Mouse (Mus musculus) liver, embryonic 13.5 days (tissue): ENCODE results near the gene Gm42906. TPM values are rescaled to one million over a fixed set of nuclear protein-coding genes. Genes with fewer than 3 reads are reported as not detected.

Experiments used
- ATAC-seq: fragments of 200-750 bp; cut with Nextera tagmentation; 2 replicates; pipeline ENCODE4 v1.8.0; 2017; ENCODE audit warnings: low read depth, mild to moderate bottlenecking, moderate number of reproducible peaks, moderate library complexity
- DNase-seq: peaks from one replicate; pipeline ENCODE4 v3.0.0; 2022
- H3K27ac ChIP-seq: fragments of 300-500 bp; sonication (generic); 2 replicates; pipeline ENCODE4 v1.5.1; 2015; ENCODE audit warnings: moderate library complexity, mild to moderate bottlenecking, inconsistent platforms
- H3K27me3 ChIP-seq: fragments of 300-500 bp; sonication (generic); 2 replicates; pipeline ENCODE4 v1.6.1; 2015; ENCODE audit warnings: mild to moderate bottlenecking, inconsistent platforms
- H3K36me3 ChIP-seq: fragments of 300-500 bp; sonication (generic); 2 replicates; pipeline ENCODE4 v1.6.1; 2015; ENCODE audit warnings: mild to moderate bottlenecking, inconsistent platforms
- H3K4me1 ChIP-seq: fragments of 300-500 bp; sonication (generic); replicated peaks from 2 replicates; pipeline ENCODE4 v1.6.1; 2015; ENCODE audit warnings: inconsistent platforms
- H3K4me2 ChIP-seq: fragments of 300-500 bp; sonication (generic); 2 replicates; pipeline ENCODE4 v1.6.1; 2015; ENCODE audit warnings: inconsistent platforms, mild to moderate bottlenecking, moderate library complexity
- H3K4me3 ChIP-seq: fragments of 300-500 bp; sonication (generic); replicated peaks from 2 replicates; pipeline ENCODE4 v1.5.1; 2015; ENCODE audit warnings: mild to moderate bottlenecking, inconsistent platforms
- H3K9ac ChIP-seq: fragments of 300-500 bp; sonication (generic); 2 replicates; pipeline ENCODE4 v1.6.1; 2015; ENCODE audit warnings: mild to moderate bottlenecking, inconsistent platforms
- H3K9me3 ChIP-seq: fragments of 300-500 bp; sonication (generic); replicated peaks from 2 replicates; pipeline ENCODE4 v1.6.1; 2016; ENCODE audit warnings: inconsistent platforms
- WGBS: fragments of 180-500 bp; shearing (Covaris S2); methylation state at CpG from one replicate; pipeline ENCODE4 v1.1.7; 2015; ENCODE audit not compliant: insufficient replicate concordance; 5-methylcytosine and 5-hydroxymethylcytosine counted together
- polyA plus RNA-seq: library from polyadenylated mRNA; unstranded; fragments of >200 nt; fragmentation: Nextera tagmentation; extraction: Ambion mirVana; gene quantifications from 2 replicates; pipeline ENCODE4 v1.2.1, GENCODE M21; 2015

Gene Gm42906
- polyA plus RNA-seq, 1 experiment from 2014 or later = not detected

- H3K9me3 ChIP-seq = 0 out of 2 replicates have a peak, but pooled peaks cover 5% of the 10 kb centered on the region
- H3K4me1 ChIP-seq = peaks cover 4% of the 10 kb centered on the region; the same call in 1 of the 2 replicates
- 65% methylated on average over 12 of the region's 12 CpGs for WGBS
- H3K27me3 ChIP-seq = no peaks in the 10 kb centered on the region
- no peak; the same call in 1 of the 2 replicates for ATAC-seq
- H3K9ac ChIP-seq = no peak overlapping the region
- no peak overlapping the region for H3K4me2 ChIP-seq
- no peak for DNase-seq
- H3K27ac ChIP-seq = no peak overlapping the region
- H3K36me3 ChIP-seq = peaks cover 6% of the 10 kb centered on the region; the same call in 1 of the 2 replicates
- no peak overlapping the region for H3K4me3 ChIP-seq
These were observed 371.6 kb downstream of the Gm42906 start for GRCm38 (mm10) chr5:151056255-151056919.

GRCm38 (mm10) chr5:151055426-151056090 lies 372.4 kb downstream of the Gm42906 start:
- no peak for ATAC-seq
- Histone ChIP-seq H3K36me3 (peaks cover 5% of the 10 kb centered on the region; the same call in 1 of the 2 replicates), H3K4me2 (no peak overlapping the region), H3K9ac (no peak overlapping the region), H3K27ac (no peak overlapping the region), H3K4me1 (peaks cover 4% of the 10 kb centered on the region; the same call in 1 of the 2 replicates), H3K4me3 (no peak overlapping the region), H3K9me3 (0 out of 2 replicates have a peak, but pooled peaks cover 5% of the 10 kb centered on the region), H3K27me3 (no peaks in the 10 kb centered on the region)
- DNase-seq = no peak
- WGBS = 81% methylated on average over 11 of the region's 11 CpGs

GRCm38 (mm10) chr5:151054743-151055114 lies 373.2 kb downstream of the Gm42906 start:
- no peak overlapping the region for H3K4me3 ChIP-seq
- H3K9ac ChIP-seq = no peak overlapping the region
- DNase-seq (no peak), ATAC-seq (no peak)
- peaks cover 5% of the 10 kb centered on the region; the same call in 1 of the 2 replicates for H3K36me3 ChIP-seq
- no peaks in the 10 kb centered on the region for H3K27me3 ChIP-seq
- H3K27ac ChIP-seq = no peak overlapping the region
- no peak overlapping the region for H3K4me2 ChIP-seq
- H3K4me1 ChIP-seq = peaks cover 4% of the 10 kb centered on the region; the same call in 1 of the 2 replicates
- 61% methylated on average over 4 of the region's 4 CpGs for WGBS
- 0 out of 2 replicates have a peak, but pooled peaks cover 5% of the 10 kb centered on the region for H3K9me3 ChIP-seq

DNA sequence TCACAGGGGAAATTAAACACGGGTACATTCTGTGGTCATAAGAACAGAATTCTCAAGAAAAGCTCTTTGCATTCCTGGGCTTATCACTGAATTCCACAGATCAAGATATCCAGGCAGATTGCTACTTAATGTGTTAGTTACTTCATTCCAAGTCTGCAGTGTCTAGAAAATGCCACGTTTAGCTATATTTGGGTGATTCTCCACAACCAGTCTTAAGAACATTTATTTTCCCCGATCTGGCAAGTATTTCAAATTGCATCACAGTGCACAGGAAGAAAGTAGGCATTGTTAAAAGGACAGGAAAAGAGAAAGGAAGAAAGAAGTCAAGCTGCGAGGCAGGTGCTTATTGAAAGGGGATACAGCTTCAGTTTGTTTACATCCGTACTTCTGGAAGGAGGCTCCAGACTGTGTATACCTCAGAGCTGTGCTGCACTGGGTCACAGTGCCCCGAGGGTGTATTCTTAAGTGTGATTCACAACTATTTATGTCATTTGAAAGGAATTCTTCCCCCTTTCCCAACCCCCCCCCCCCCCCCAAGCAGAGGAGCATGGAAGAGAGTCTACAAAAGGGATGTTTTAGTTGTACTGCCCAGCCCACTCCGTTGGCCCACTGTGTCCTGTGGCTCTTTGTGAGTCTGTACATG lies 373.7 kb downstream of the Gm42906 start:
- Histone ChIP-seq H3K27ac (no peak overlapping the region), H3K36me3 (peaks cover 5% of the 10 kb centered on the region; the same call in 1 of the 2 replicates), H3K4me3 (no peak overlapping the region), H3K9ac (no peak overlapping the region), H3K9me3 (0 out of 2 replicates have a peak, but pooled peaks cover 5% of the 10 kb centered on the region), H3K4me1 (0 out of 2 replicates have a peak, but pooled peaks cover under 1% of the 10 kb centered on the region), H3K4me2 (no peak overlapping the region), H3K27me3 (no peaks in the 10 kb centered on the region)
- WGBS = 44% methylated on average over 7 of the region's 7 CpGs
- ATAC-seq (no peak), DNase-seq (no peak)

GRCm38 (mm10) chr5:151053190-151053589 lies 374.8 kb downstream of the Gm42906 start:
- peaks cover 5% of the 10 kb centered on the region; the same call in 1 of the 2 replicates for H3K36me3 ChIP-seq
- no peaks in the 10 kb centered on the region for H3K4me1 ChIP-seq
- H3K9ac ChIP-seq = no peak overlapping the region
- H3K27me3 ChIP-seq = no peaks in the 10 kb centered on the region
- no peak overlapping the region for H3K27ac ChIP-seq
- WGBS = 78% methylated on average over 5 of the region's 5 CpGs
- no peak overlapping the region for H3K4me2 ChIP-seq
- no peak overlapping the region for H3K4me3 ChIP-seq
- DNase-seq (no peak), ATAC-seq (no peak)
- 0 out of 2 replicates have a peak, but pooled peaks cover 5% of the 10 kb centered on the region for H3K9me3 ChIP-seq

- Histone ChIP-seq H3K27ac (no peak overlapping the region), H3K9me3 (0 out of 2 replicates have a peak, but pooled peaks cover 5% of the 10 kb centered on the region), H3K4me3 (no peak overlapping the region), H3K36me3 (peaks cover 5% of the 10 kb centered on the region; the same call in 1 of the 2 replicates), H3K27me3 (no peaks in the 10 kb centered on the region), H3K4me1 (no peaks in the 10 kb centered on the region), H3K9ac (no peak overlapping the region), H3K4me2 (no peak overlapping the region)
- DNase-seq (no peak), ATAC-seq (no peak)
- 73% methylated on average over 8 of the region's 8 CpGs for WGBS
These were observed 375.6 kb downstream of the Gm42906 start for GRCm38 (mm10) chr5:151052331-151052730.

DNA sequence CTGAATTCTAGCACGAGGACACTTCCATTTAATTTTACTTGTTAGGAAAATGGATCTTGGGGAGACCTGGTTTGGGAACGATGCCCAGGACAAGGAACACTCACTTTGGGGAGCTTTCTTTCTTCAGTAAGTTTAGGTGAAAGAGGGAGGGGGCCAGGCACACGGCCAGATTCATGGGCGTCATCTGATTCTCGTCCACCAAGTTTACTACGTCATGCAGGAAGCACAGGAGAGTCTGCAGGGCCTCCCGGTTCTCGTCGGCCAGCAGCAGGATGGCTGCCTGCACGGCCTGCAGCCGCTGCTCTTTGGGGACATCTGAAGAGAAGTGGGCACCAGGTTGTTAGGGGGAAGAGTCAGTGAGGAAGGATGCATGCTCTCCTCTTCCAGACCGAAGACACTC lies 380.5 kb downstream of the Gm42906 start:
- WGBS = 66% methylated on average over 12 of the region's 12 CpGs
- Histone ChIP-seq H3K4me3 (no peak overlapping the region), H3K4me1 (no peaks in the 10 kb centered on the region), H3K4me2 (no peak overlapping the region), H3K9ac (no peak overlapping the region), H3K27ac (no peak overlapping the region), H3K36me3 (peaks cover 5% of the 10 kb centered on the region; the same call in 1 of the 2 replicates), H3K27me3 (no peaks in the 10 kb centered on the region), H3K9me3 (0 out of 2 replicates have a peak, but pooled peaks cover 5% of the 10 kb centered on the region)
- DNase-seq = no peak
- no peak for ATAC-seq

DNA sequence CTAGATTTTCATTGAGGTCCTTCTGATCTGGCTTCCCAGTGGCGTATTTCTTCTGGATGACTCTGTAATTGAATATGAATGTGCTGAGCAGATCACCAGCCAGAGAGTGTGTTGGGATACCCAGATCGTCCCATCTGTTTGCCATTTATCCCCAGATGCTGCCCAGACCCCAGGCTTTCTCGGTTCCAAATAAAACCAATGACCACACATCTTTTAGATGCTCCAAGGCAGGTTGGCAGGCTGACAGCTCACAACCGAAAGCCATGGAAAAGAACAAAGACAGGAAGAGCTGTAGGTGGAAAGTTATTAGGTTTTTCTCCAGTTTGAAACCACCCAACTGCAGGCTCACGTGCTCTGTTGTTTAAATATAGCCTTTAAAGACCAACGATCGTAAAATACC lies 381.0 kb downstream of the Gm42906 start:
- DNase-seq (no peak), ATAC-seq (no peak)
- Histone ChIP-seq H3K4me2 (no peak overlapping the region), H3K36me3 (peaks cover under 1% of the 10 kb centered on the region; the same call in 1 of the 2 replicates), H3K4me3 (no peak overlapping the region), H3K9me3 (no peaks in the 10 kb centered on the region), H3K27me3 (no peaks in the 10 kb centered on the region), H3K27ac (no peak overlapping the region), H3K4me1 (no peaks in the 10 kb centered on the region), H3K9ac (no peak overlapping the region)
- WGBS = 68% methylated on average over 7 of the region's 7 CpGs

DNA sequence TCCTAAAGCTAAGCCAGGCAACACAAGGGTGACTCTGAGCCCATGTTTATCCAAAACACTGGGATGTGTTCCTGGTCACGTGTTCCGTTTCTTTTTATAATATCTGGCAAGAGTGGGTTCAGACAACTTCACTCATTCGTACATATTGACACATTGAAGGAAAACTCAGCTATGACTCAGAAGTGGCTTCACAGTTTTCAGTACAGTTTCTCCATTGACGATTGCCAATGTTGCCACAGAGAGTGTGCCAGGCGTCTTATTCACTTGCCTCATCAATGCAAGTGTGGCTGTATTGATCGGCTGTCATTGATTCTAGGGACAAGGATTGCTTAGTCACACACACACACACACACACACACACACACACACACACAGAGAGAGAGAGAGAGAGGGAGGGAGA lies 381.8 kb downstream of the Gm42906 start:
- Histone ChIP-seq H3K27ac (no peak overlapping the region), H3K4me1 (no peaks in the 10 kb centered on the region), H3K9me3 (no peaks in the 10 kb centered on the region), H3K27me3 (no peaks in the 10 kb centered on the region), H3K36me3 (no peaks in the 10 kb centered on the region), H3K4me2 (no peak overlapping the region), H3K9ac (no peak overlapping the region), H3K4me3 (no peak overlapping the region)
- 76% methylated on average over 6 of the region's 6 CpGs for WGBS
- ATAC-seq (no peak), DNase-seq (no peak)

DNA sequence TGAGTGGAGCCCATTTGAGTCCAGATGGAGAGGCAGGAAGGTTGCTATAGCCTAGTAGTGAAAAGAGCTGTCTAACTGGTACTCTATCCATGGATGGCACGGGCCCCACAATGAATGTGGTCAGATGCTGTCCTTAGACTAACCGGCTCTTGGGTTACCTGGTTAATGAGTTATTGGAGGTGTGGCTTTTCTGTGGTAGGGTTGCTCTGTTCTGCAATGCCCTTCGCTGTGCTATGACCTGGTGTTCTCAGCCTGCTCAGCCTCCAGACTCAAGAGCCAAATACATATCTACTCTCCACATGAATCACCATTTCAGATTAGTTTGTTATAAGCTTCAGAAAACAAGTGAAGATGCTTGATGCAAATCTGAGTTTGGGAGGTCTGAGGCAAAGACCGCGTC lies 385.1 kb downstream of the Gm42906 start:
- Histone ChIP-seq H3K4me3 (no peak overlapping the region), H3K36me3 (no peaks in the 10 kb centered on the region), H3K9me3 (no peaks in the 10 kb centered on the region), H3K4me2 (no peak overlapping the region), H3K27me3 (no peaks in the 10 kb centered on the region), H3K27ac (no peak overlapping the region), H3K9ac (no peak overlapping the region), H3K4me1 (no peaks in the 10 kb centered on the region)
- WGBS = 77% methylated on average over 5 of the region's 5 CpGs
- DNase-seq (no peak), ATAC-seq (peak; percentile 62)

DNA sequence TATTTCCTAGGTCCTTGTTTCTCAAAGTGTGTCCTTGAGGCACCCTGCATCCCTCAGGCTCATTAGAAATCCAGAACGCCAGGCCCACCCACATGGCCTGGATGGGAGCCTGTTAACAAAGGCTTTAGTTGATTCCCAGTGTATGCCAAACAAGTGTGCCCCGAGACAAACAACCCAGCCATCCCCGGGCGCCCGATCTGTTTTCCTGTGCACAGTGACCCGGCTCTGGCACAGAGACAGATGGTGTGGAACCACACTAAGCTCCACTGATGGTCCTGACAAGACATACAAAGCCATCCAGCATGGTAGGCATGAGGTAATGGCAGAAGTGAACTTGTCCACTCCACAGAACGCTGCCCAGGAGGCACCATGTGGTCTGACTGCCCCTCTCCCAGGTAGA lies 390.1 kb downstream of the Gm42906 start:
- 78% methylated on average over 7 of the region's 7 CpGs for WGBS
- Histone ChIP-seq H3K4me1 (no peaks in the 10 kb centered on the region), H3K27me3 (no peaks in the 10 kb centered on the region), H3K27ac (no peak overlapping the region), H3K9me3 (0 out of 2 replicates have a peak, but pooled peaks cover 3% of the 10 kb centered on the region), H3K4me2 (no peak overlapping the region), H3K9ac (no peak overlapping the region), H3K4me3 (no peak overlapping the region), H3K36me3 (no peaks in the 10 kb centered on the region)
- DNase-seq (no peak), ATAC-seq (no peak)
